Mouse (Mus musculus) megakaryocyte-erythroid progenitor cell, adult 5-6 weeks (primary cell): ENCODE measurements at regions not wholly inside any gene's neighbourhood (a gene's known extent, or its start where the extent isn't known, plus 50 kb on each side); places are given as distances from the start of the nearest gene placed in this dataset.
A peak's percentile ranks its signal among the peaks of the same experiment; 100 is the strongest.

Source experiments
- ATAC-seq: replicated peaks from 2 replicates; pipeline ENCODE4 v1.8.0; 2016; ENCODE audit warnings: mild to moderate bottlenecking, inconsistent platforms; ENCODE audit not compliant: severe bottlenecking, poor library complexity, low FRiP score, low TSS enrichment

GRCm38 (mm10) chr17:51683318-51683717 lies 149.8 kb downstream of the Satb1 start:
- no peak for ATAC-seq

- no peak for ATAC-seq
Observed at GRCm38 (mm10) chr17:51682368-51682767, 150.7 kb downstream of the Satb1 start.

- ATAC-seq: no peak
Observed at GRCm38 (mm10) chr17:51677451-51677850, 155.6 kb downstream of the Satb1 start.

GRCm38 (mm10) chr17:51658408-51658807 lies 174.7 kb downstream of the Satb1 start:
- no peak for ATAC-seq

GRCm38 (mm10) chr17:51653881-51654280 lies 179.2 kb downstream of the Satb1 start:
- ATAC-seq: no peak

GRCm38 (mm10) chr17:51651880-51652279 lies 181.2 kb downstream of the Satb1 start:
- ATAC-seq: no peak

- ATAC-seq: no peak
Observed at GRCm38 (mm10) chr17:51649213-51649815, 183.8 kb downstream of the Satb1 start.

GRCm38 (mm10) chr17:51646416-51646815 lies 186.7 kb downstream of the Satb1 start:
- no peak for ATAC-seq

GRCm38 (mm10) chr17:51645866-51646265 lies 187.2 kb downstream of the Satb1 start:
- ATAC-seq: no peak

GRCm38 (mm10) chr17:51642682-51643081 lies 190.4 kb downstream of the Satb1 start:
- no peak for ATAC-seq

- ATAC-seq: no peak
Observed at GRCm38 (mm10) chr17:51635913-51636312, 197.2 kb downstream of the Satb1 start.

- ATAC-seq: no peak
Observed at GRCm38 (mm10) chr17:51631574-51631973, 201.5 kb downstream of the Satb1 start.

- no peak for ATAC-seq
Observed at GRCm38 (mm10) chr17:51620528-51620927, 212.6 kb downstream of the Satb1 start.

GRCm38 (mm10) chr17:51585263-51585662 lies 247.8 kb downstream of the Satb1 start:
- no peak for ATAC-seq

- ATAC-seq: no peak
Observed at GRCm38 (mm10) chr17:51583984-51584880, 248.9 kb downstream of the Satb1 start.

- no peak for ATAC-seq
Observed at GRCm38 (mm10) chr17:51583277-51583676, 249.8 kb downstream of the Satb1 start.

GRCm38 (mm10) chr17:51555854-51556253 lies 277.2 kb downstream of the Satb1 start:
- ATAC-seq: no peak

- no peak for ATAC-seq
Observed at GRCm38 (mm10) chr17:51554446-51554845, 278.6 kb downstream of the Satb1 start.

GRCm38 (mm10) chr17:51552277-51553015 lies 280.6 kb downstream of the Satb1 start:
- 0 out of 2 replicates have a peak, but pooled peaks have one; percentile 30 for ATAC-seq

- ATAC-seq: no peak
Observed at GRCm38 (mm10) chr17:51546999-51547398, 286.1 kb downstream of the Satb1 start.
